Mouse (Mus musculus) left cerebral cortex, adult 18-20 months (tissue): ENCODE measurements around the gene Atp5j2. TPM values are rescaled to one million over a fixed set of nuclear protein-coding genes. Genes with fewer than 3 reads are reported as not detected.

Source experiments
- DNase-seq, 2 experiments: peaks; one replicate each; pipeline ENCODE4 v3.0.0; 2021 to 2022; ENCODE audit warnings: low spot score in 2 of 2, mixed read lengths in 1 of 2
- total RNA-seq, 2 experiments: library from RNA; stranded (reverse); gene quantifications; 2 replicates each; pipeline ENCODE4 v1.2.3; 2021

Atp5j2 gene
- total RNA-seq, 2 experiments from 2014 or later, result 223 to 245 TPM

GRCm38 (mm10) chr5:145202446-145202845 lies 10.6 kb upstream of the Atp5j2 start:
- DNase-seq, result no peak

- peak; percentile 74 to 79 for DNase-seq
These were observed 9.6 kb upstream of the Atp5j2 start, which contains the start of gene Zkscan14 for GRCm38 (mm10) chr5:145201321-145201991. Gene Zkscan14 (minus strand): TSS chr5:145201868.

- no peak for DNase-seq
These were observed 8.5 kb upstream of the Atp5j2 start for GRCm38 (mm10) chr5:145200387-145200786.

GRCm38 (mm10) chr5:145190875-145191798 lies 725 bp downstream of the Atp5j2 start:
- peak; percentile 94 for DNase-seq

GRCm38 (mm10) chr5:145190373-145190772 lies 1.5 kb downstream of the Atp5j2 start:
- DNase-seq, result no peak

- no peak for DNase-seq
These were observed 2.4 kb downstream of the Atp5j2 start for GRCm38 (mm10) chr5:145189416-145189815.

GRCm38 (mm10) chr5:145185244-145185643 lies 6.6 kb downstream of the Atp5j2 start:
- DNase-seq, result no peak

GRCm38 (mm10) chr5:145178461-145178980 lies 13.3 kb downstream of the Atp5j2 start:
- no peak for DNase-seq

- no peak for DNase-seq
These were observed 24.6 kb downstream of the Atp5j2 start for GRCm38 (mm10) chr5:145167306-145167661.

GRCm38 (mm10) chr5:145166536-145167305 lies 25.1 kb downstream of the Atp5j2 start, which contains the start of the genes Ptcd1 and Cpsf4:
Gene Ptcd1 (minus strand): TSS chr5:145167108.
Gene Cpsf4 (plus strand): TSS chr5:145167213.
- DNase-seq, result peak; percentile 99

- DNase-seq, result no peak
These were observed 26.7 kb downstream of the Atp5j2 start for GRCm38 (mm10) chr5:145165184-145165583.

- DNase-seq, result no peak
These were observed 27.2 kb downstream of the Atp5j2 start for GRCm38 (mm10) chr5:145164710-145165109.

GRCm38 (mm10) chr5:145161361-145161760 lies 30.5 kb downstream of the Atp5j2 start:
- DNase-seq, result no peak

- DNase-seq, result no peak
These were observed 39.2 kb downstream of the Atp5j2 start for GRCm38 (mm10) chr5:145152690-145153089.

- no peak for DNase-seq
These were observed 42.6 kb downstream of the Atp5j2 start for GRCm38 (mm10) chr5:145149294-145149693.

- no peak for DNase-seq
These were observed 44.1 kb downstream of the Atp5j2 start for GRCm38 (mm10) chr5:145147748-145148147.

GRCm38 (mm10) chr5:145140611-145141010 lies 51.3 kb downstream of the Atp5j2 start:
- no peak for DNase-seq

GRCm38 (mm10) chr5:145139571-145140519 lies 52.0 kb downstream of the Atp5j2 start, which contains the start of the genes Pdap1 and Bud31:
Gene Pdap1 (minus strand): TSS chr5:145140238.
Gene Bud31 (plus strand): TSS chr5:145140362.
- DNase-seq, result peak; percentile 94

- no peak for DNase-seq
These were observed 53.0 kb downstream of the Atp5j2 start for GRCm38 (mm10) chr5:145138836-145139235.
